Mouse (Mus musculus) stomach, postnatal 0 days (tissue): ENCODE data around the gene Fezf1.

Experiments used
- CTCF ChIP-seq: IDR thresholded peaks from 2 replicates; pipeline ENCODE4 v1.5.1; 2016; ENCODE audit warnings: antibody characterized with exemption, low read depth, mild to moderate bottlenecking, moderate library complexity
- EP300 ChIP-seq: optimal IDR thresholded peaks from 2 replicates; pipeline ENCODE3; 2016; ENCODE audit warnings: antibody characterized with exemption

- no peak for TF ChIP-seq CTCF
- no peak for TF ChIP-seq EP300
Measured at GRCm38 (mm10) chr6:23211499-23211898, 36.7 kb downstream of the Fezf1 start.
